Mouse (Mus musculus) bone marrow, adult 2 months (tissue): ENCODE results near the gene Usp33.

Experiments used
- CTCF ChIP-seq: fragments of 200-500 bp; IDR thresholded peaks from 2 replicates; pipeline ENCODE4 v1.5.1; 2011; ENCODE audit warnings: low read length, control low read depth; ENCODE audit not compliant: control insufficient read depth, insufficient read depth
- POLR2A ChIP-seq: fragments of 200-500 bp; IDR thresholded peaks from 2 replicates; pipeline ENCODE4 v1.6.1; 2011; ENCODE audit warnings: low read depth, mild to moderate bottlenecking, control low read depth, low read length, borderline replicate concordance; ENCODE audit not compliant: control insufficient read depth

DNA sequence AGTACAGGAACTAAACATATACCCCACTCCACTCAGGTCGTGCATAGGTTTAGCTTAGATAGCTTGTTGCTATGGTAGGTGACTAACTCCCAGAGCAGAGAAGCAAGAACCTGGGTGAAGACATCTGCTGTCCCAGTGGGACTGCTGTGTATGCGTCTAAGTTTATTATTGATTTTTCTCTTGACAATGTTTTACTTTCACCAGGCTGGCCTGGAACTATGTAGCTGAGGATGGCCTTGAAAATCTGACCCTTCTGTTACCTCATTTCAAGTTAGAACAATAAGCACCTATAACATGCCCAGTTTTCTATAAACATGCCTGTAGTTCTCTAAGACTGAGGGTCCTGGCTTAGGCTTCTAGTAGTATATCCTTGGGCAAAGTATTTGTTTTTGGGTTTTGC is 17.9 kb downstream of the Usp33 start:
- TF ChIP-seq CTCF (no peak), POLR2A (no peak)
